Mouse (Mus musculus) liver, embryonic 14.5 days (tissue): ENCODE measurements around the gene Saa4. TPM values are rescaled to one million over a fixed set of nuclear protein-coding genes. Genes with fewer than 3 reads are reported as not detected.
"Not testable (repeated sequence)": the region's sequence is repeated elsewhere in the genome, so short reads cannot be mapped to it uniquely, and the experiment has no call there.

Experiments used
- ATAC-seq: fragments of 200-750 bp; cut with Nextera tagmentation; 2 replicates; pipeline ENCODE4 v1.8.0; 2017; ENCODE audit warnings: moderate number of reproducible peaks, mild to moderate bottlenecking, moderate library complexity; ENCODE audit not compliant: insufficient read depth
- DNase-seq, 3 experiments: peaks; one replicate each; pipeline ENCODE4 v3.0.0-alpha.2; 2012 to 2013; ENCODE audit warnings: low read depth in 3 of 3, low spot score in 3 of 3
- H3K27ac ChIP-seq: fragments of 300-500 bp; sonication (generic); 2 replicates; pipeline ENCODE4 v1.5.1; 2014; ENCODE audit warnings: moderate library complexity, mild to moderate bottlenecking, control low read depth, inconsistent platforms
- H3K27me3 ChIP-seq: fragments of 300-500 bp; sonication (generic); 2 replicates; pipeline ENCODE4 v1.6.1; 2014; ENCODE audit warnings: mild to moderate bottlenecking, low read length, moderate library complexity; ENCODE audit not compliant: control insufficient read depth, insufficient read depth
- H3K36me3 ChIP-seq: fragments of 300-500 bp; sonication (generic); replicated peaks from 2 replicates; pipeline ENCODE4 v1.6.1; 2014; ENCODE audit warnings: low read depth; ENCODE audit not compliant: control insufficient read depth, insufficient read depth
- H3K4me1 ChIP-seq, 2 experiments: fragments of 200-500 bp in 1 of 2; fragments of 300-500 bp in 1 of 2; sonication (generic) in 1 of 2; replicated peaks; 2 replicates each; pipeline ENCODE4 v1.6.1; 2012 to 2014; ENCODE audit warnings: antibody characterized with exemption in 1 of 2, inconsistent platforms in 1 of 2, low read length in 1 of 2; ENCODE audit not compliant: control insufficient read depth in 2 of 2, insufficient read depth in 2 of 2
- H3K4me2 ChIP-seq: fragments of 300-500 bp; sonication (generic); 2 replicates; pipeline ENCODE4 v1.6.1; 2014; ENCODE audit warnings: low read depth, mild to moderate bottlenecking, control low read depth, moderate library complexity
- H3K4me3 ChIP-seq, 2 experiments: fragments of 200-500 bp in 1 of 2; fragments of 300-500 bp in 1 of 2; sonication (generic) in 1 of 2; 2 replicates each; pipeline ENCODE4 v1.5.1; 2012 to 2014; ENCODE audit warnings: low read depth in 2 of 2, low read length in 2 of 2, mild to moderate bottlenecking in 2 of 2, control low read depth in 1 of 2, inconsistent platforms in 1 of 2, moderate library complexity in 1 of 2; ENCODE audit not compliant: insufficient read depth in 1 of 2
- H3K9ac ChIP-seq: fragments of 300-500 bp; sonication (generic); replicated peaks from 2 replicates; pipeline ENCODE4 v1.6.1; 2014; ENCODE audit warnings: mild to moderate bottlenecking, control low read depth, moderate library complexity
- H3K9me3 ChIP-seq: fragments of 300-500 bp; sonication (generic); 2 replicates; pipeline ENCODE4 v1.6.1; 2016; ENCODE audit warnings: low read length, mixed read lengths; ENCODE audit not compliant: control insufficient read depth
- CTCF ChIP-seq: IDR thresholded peaks from 2 replicates; pipeline ENCODE4 v1.5.1; 2016; ENCODE audit warnings: antibody characterized with exemption, low read depth, control low read depth
- EP300 ChIP-seq: IDR thresholded peaks from 2 replicates; pipeline ENCODE4 v1.6.1; 2016; ENCODE audit warnings: antibody characterized with exemption, low read depth
- WGBS: fragments of 180-500 bp; shearing (Covaris S2); extraction: QIAGEN DNeasy Blood & Tissue Kit; methylation state at CpG from one replicate; pipeline ENCODE4 v1.1.7; 2014; ENCODE audit not compliant: insufficient replicate concordance; 5-methylcytosine and 5-hydroxymethylcytosine counted together
- polyA plus RNA-seq, 2 experiments: library from polyadenylated mRNA; depleted of rRNA in 1 of 2; stranded (reverse) in 1 of 2; unstranded in 1 of 2; fragments of >200 nt; fragmentation: Nextera tagmentation in 1 of 2; extraction: Ambion mirVana in 1 of 2; gene quantifications; 2 replicates each; pipeline versions ENCODE4 v1.2.1 to v1.2.3; 2012 to 2014

Saa4 gene
- polyA plus RNA-seq, 2 experiments: 5.8 to 7.1 TPM

DNA sequence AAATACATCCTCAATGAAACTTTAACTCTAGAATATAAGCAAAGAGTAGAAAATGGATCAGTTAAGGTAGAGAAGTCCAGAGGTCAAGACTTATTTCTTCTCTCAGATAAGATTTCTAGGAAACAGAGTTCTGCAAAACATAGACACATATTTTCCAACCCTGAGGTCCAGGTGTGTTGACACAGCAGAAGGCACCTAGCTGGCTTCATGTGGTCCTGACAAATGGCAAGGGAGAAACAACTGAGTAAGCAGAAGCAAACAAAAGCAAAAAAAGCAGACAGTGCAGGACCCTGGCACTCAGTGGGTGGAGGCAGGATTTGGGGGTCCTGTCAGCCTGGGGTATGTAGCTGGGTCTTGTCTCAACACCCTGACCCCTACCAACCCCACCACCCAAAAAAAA is 51.7 kb downstream of the Saa4 start:
- ATAC-seq: no peak
- no peaks in the 10 kb centered on the region for H3K9me3 ChIP-seq
- no peak for DNase-seq
- H3K4me3 ChIP-seq: no peak overlapping the region
- H3K27me3 ChIP-seq: no peaks in the 10 kb centered on the region
- TF ChIP-seq EP300 (no peak), CTCF (no peak)
- no peaks in the 10 kb centered on the region for H3K36me3 ChIP-seq
- no peak overlapping the region for H3K4me2 ChIP-seq
- no peaks in the 10 kb centered on the region; a peak in 1 of 4 replicates for H3K4me1 ChIP-seq
- no peak overlapping the region for H3K9ac ChIP-seq
- H3K27ac ChIP-seq: no peak overlapping the region

- not testable (repeated sequence) for ATAC-seq, H3K9ac ChIP-seq, H3K4me2 ChIP-seq, H3K4me1 ChIP-seq, DNase-seq, H3K4me3 ChIP-seq, H3K27me3 ChIP-seq, H3K36me3 ChIP-seq, H3K27ac ChIP-seq, H3K9me3 ChIP-seq
- 62% methylated on average over 7 of the region's 7 CpGs for whole genome bisulfite sequencing
Observed at GRCm38 (mm10) chr7:46679044-46679443, 53.4 kb downstream of the Saa4 start.

DNA sequence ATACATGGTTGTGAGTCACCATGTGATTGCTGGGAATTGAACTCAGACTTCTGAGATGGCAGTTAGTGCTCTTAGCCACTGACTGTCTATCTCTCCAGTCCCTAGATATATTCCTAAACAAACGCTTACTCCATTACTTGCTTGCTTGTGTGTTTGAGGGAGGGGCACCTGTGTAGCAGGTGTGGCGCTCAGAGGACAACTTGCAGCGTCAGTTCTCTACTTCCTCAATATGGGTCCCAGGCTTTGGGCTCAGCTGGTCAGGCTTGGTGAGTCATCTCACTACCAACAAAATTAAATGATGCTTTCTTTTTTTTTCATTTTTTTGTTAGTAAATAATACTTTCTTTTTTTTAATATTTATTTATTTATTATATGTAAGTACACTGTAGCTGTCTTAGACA is 54.0 kb downstream of the Saa4 start:
- H3K4me3 ChIP-seq: no peak overlapping the region
- no peak overlapping the region for H3K4me2 ChIP-seq
- no peaks in the 10 kb centered on the region for H3K9me3 ChIP-seq

More for the DNA sequence above, 54.0 kb downstream of the Saa4 start:
- no peak for DNase-seq
- no peaks in the 10 kb centered on the region for H3K27me3 ChIP-seq
- TF ChIP-seq CTCF (no peak), EP300 (no peak)
- ATAC-seq: no peak
- no peaks in the 10 kb centered on the region for H3K36me3 ChIP-seq
- no peak overlapping the region for H3K9ac ChIP-seq
- H3K27ac ChIP-seq: no peak overlapping the region
- H3K4me1 ChIP-seq: no peaks in the 10 kb centered on the region; a peak in 1 of 4 replicates
- 45% methylated on average over 3 of the region's 3 CpGs for WGBS

Other genes with a start within 250 kb of the Saa4 start
- 2.2 and 3.3 TPM in 2 replicates for gene Sergef, start 92.8 kb downstream of the Saa4 start, polyA plus RNA-seq (2012; rRNA removed)
- 5.5 and 5.9 TPM in 2 replicates for gene Sergef, start 92.8 kb downstream of the Saa4 start, polyA plus RNA-seq (2014; fragmentation: Nextera tagmentation; extraction: Ambion mirVana)
- not detected in 2 replicates for gene Tph1, start 60.1 kb downstream of the Saa4 start, polyA plus RNA-seq (2012; rRNA removed)
- not detected in 2 replicates for gene Tph1, start 60.1 kb downstream of the Saa4 start, polyA plus RNA-seq (2014; fragmentation: Nextera tagmentation; extraction: Ambion mirVana)
- gene Saal1, start 21.9 kb downstream of the Saa4 start, polyA plus RNA-seq (2012; rRNA removed): 4.4 and 6.6 TPM in 2 replicates
- 15.1 and 17.6 TPM in 2 replicates for gene Saal1, start 21.9 kb downstream of the Saa4 start, polyA plus RNA-seq (2014; fragmentation: Nextera tagmentation; extraction: Ambion mirVana)
- 0.37 and 1.0 TPM in 2 replicates for gene Saa3, start 16.9 kb downstream of the Saa4 start, polyA plus RNA-seq (2012; rRNA removed)
- gene Saa3, start 16.9 kb downstream of the Saa4 start, polyA plus RNA-seq (2014; fragmentation: Nextera tagmentation; extraction: Ambion mirVana): 2.8 and 3.4 TPM in 2 replicates
- gene Saa1, start 10.4 kb upstream of the Saa4 start, polyA plus RNA-seq (2012; rRNA removed): not detected in 2 replicates
- gene Saa1, start 10.4 kb upstream of the Saa4 start, polyA plus RNA-seq (2014; fragmentation: Nextera tagmentation; extraction: Ambion mirVana): not detected in 2 replicates
- gene Saa2, start 19.2 kb upstream of the Saa4 start, polyA plus RNA-seq (2012; rRNA removed): not detected in 2 replicates
- gene Saa2, start 19.2 kb upstream of the Saa4 start, polyA plus RNA-seq (2014; fragmentation: Nextera tagmentation; extraction: Ambion mirVana): not detected in 2 replicates
- 5.3 and 6.3 TPM in 2 replicates for gene Hps5, start 63.5 kb upstream of the Saa4 start, polyA plus RNA-seq (2012; rRNA removed)
- gene Hps5, start 63.5 kb upstream of the Saa4 start, polyA plus RNA-seq (2014; fragmentation: Nextera tagmentation; extraction: Ambion mirVana): 4.1 and 4.3 TPM in 2 replicates
- gene Gtf2h1, start 63.5 kb upstream of the Saa4 start, polyA plus RNA-seq (2012; rRNA removed): 8.1 and 13.4 TPM in 2 replicates
- 27.8 and 33.1 TPM in 2 replicates for gene Gtf2h1, start 63.5 kb upstream of the Saa4 start, polyA plus RNA-seq (2014; fragmentation: Nextera tagmentation; extraction: Ambion mirVana)
- gene Ldha, start 108.9 kb upstream of the Saa4 start, polyA plus RNA-seq (2012; rRNA removed): 339 and 356 TPM in 2 replicates
- 1,026 and 1,104 TPM in 2 replicates for gene Ldha, start 108.9 kb upstream of the Saa4 start, polyA plus RNA-seq (2014; fragmentation: Nextera tagmentation; extraction: Ambion mirVana)
- 0.11 and 0.17 TPM in 2 replicates for gene Ldhc, start 128.6 kb upstream of the Saa4 start, polyA plus RNA-seq (2012; rRNA removed)
- 0.09 and 0.21 TPM in 2 replicates for gene Ldhc, start 128.6 kb upstream of the Saa4 start, polyA plus RNA-seq (2014; fragmentation: Nextera tagmentation; extraction: Ambion mirVana)
- gene Tsg101, start 187.4 kb upstream of the Saa4 start, polyA plus RNA-seq (2012; rRNA removed): 18.8 and 21.2 TPM in 2 replicates
- gene Tsg101, start 187.4 kb upstream of the Saa4 start, polyA plus RNA-seq (2014; fragmentation: Nextera tagmentation; extraction: Ambion mirVana): 62.1 and 67.3 TPM in 2 replicates
- 2.8 and 3.9 TPM in 2 replicates for gene Uevld, start 225.9 kb upstream of the Saa4 start, polyA plus RNA-seq (2012; rRNA removed)
- 5.8 and 6.4 TPM in 2 replicates for gene Uevld, start 225.9 kb upstream of the Saa4 start, polyA plus RNA-seq (2014; fragmentation: Nextera tagmentation; extraction: Ambion mirVana)